Mouse (Mus musculus) limb, embryonic 14.5 days (tissue): ENCODE data around the gene Shld1. TPM values are rescaled to one million over a fixed set of nuclear protein-coding genes. Genes with fewer than 3 reads are reported as not detected.

Experiments used
- ATAC-seq: fragments of 200-750 bp; cut with Nextera tagmentation; 2 replicates; pipeline ENCODE4 v1.8.0; 2017; ENCODE audit warnings: low read depth, moderate number of reproducible peaks, moderate TSS enrichment; ENCODE audit not compliant: low FRiP score
- DNase-seq: peaks from one replicate; pipeline ENCODE4 v3.0.0-alpha.2; 2015; ENCODE audit warnings: low spot score
- H3K27ac ChIP-seq: fragments of 300-500 bp; sonication (generic); replicated peaks from 2 replicates; pipeline ENCODE4 v1.5.1; 2014; ENCODE audit warnings: low read depth, mild to moderate bottlenecking, low read length, moderate library complexity, mixed read lengths
- H3K27me3 ChIP-seq: fragments of 300-500 bp; sonication (generic); 2 replicates; pipeline ENCODE4 v1.6.1; 2014; ENCODE audit warnings: low read length, mixed read lengths; ENCODE audit not compliant: control insufficient read depth, insufficient read depth
- H3K36me3 ChIP-seq: fragments of 300-500 bp; sonication (generic); 2 replicates; pipeline ENCODE4 v1.6.1; 2014; ENCODE audit warnings: mild to moderate bottlenecking, low read length, moderate library complexity, mixed read lengths; ENCODE audit not compliant: control insufficient read depth, insufficient read depth
- H3K4me1 ChIP-seq: fragments of 300-500 bp; sonication (generic); 2 replicates; pipeline ENCODE4 v1.6.1; 2014; ENCODE audit warnings: antibody characterized with exemption, low read length, mixed read lengths; ENCODE audit not compliant: control insufficient read depth, insufficient read depth
- H3K4me2 ChIP-seq: fragments of 300-500 bp; sonication (generic); replicated peaks from 2 replicates; pipeline ENCODE4 v1.6.1; 2014; ENCODE audit warnings: low read depth, mild to moderate bottlenecking, low read length, moderate library complexity; ENCODE audit not compliant: severe bottlenecking
- H3K4me3 ChIP-seq: fragments of 300-500 bp; sonication (generic); replicated peaks from 2 replicates; pipeline ENCODE4 v1.5.1; 2014; ENCODE audit warnings: low read length
- H3K9ac ChIP-seq: fragments of 300-500 bp; sonication (generic); 2 replicates; pipeline ENCODE4 v1.6.1; 2014; ENCODE audit warnings: mild to moderate bottlenecking, low read depth, low read length, moderate library complexity; ENCODE audit not compliant: severe bottlenecking
- H3K9me3 ChIP-seq: fragments of 300-500 bp; sonication (generic); 2 replicates; pipeline ENCODE4 v1.6.1; 2016; ENCODE audit warnings: low read length; ENCODE audit not compliant: control insufficient read depth
- POLR2A ChIP-seq: fragments of 200-500 bp; IDR thresholded peaks from 2 replicates; pipeline ENCODE4 v1.8.0; 2012; ENCODE audit warnings: inconsistent platforms, mild to moderate bottlenecking, moderate library complexity, borderline replicate concordance; ENCODE audit not compliant: insufficient read depth, insufficient read length; ENCODE audit errors: extremely low read depth
- WGBS: fragments of 180-500 bp; shearing (Covaris S2); extraction: QIAGEN DNeasy Blood & Tissue Kit; methylation state at CpG from one replicate; pipeline ENCODE4 v1.1.7; 2014; 5-methylcytosine and 5-hydroxymethylcytosine counted together
- polyA plus RNA-seq, 2 experiments: library from polyadenylated mRNA; depleted of rRNA in 1 of 2; stranded (reverse) in 1 of 2; unstranded in 1 of 2; fragments of >200 nt; fragmentation: Nextera tagmentation in 1 of 2; extraction: Ambion mirVana in 1 of 2; gene quantifications; 2 replicates each; pipeline versions ENCODE4 v1.2.1 to v1.2.3; 2012 to 2014

Shld1 gene
- polyA plus RNA-seq, 2 experiments = 16.3 to 20.5 TPM

DNA sequence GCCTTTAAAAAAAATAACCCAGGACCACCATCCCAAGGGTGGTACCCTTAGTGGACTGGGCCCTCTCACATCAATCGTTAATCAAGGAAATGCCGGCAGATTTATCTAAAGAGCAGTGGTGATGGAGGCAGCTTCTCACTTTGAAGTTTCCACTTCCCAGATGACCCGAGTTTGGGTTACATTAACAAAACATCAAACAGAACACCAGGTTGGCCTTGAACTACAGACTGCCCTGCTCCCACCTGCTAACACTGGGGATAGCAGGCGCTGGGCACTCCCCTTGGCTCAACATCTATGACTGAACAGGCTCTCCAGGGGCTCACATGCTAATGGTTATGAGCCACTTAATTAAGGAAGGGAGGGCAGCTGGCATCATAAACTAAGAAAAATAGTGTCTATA lies 10.6 kb upstream of the Shld1 start:
- WGBS = 51% methylated on average over 4 of the region's 4 CpGs
- DNase-seq = no peak
- Histone ChIP-seq H3K9me3 (no peaks in the 10 kb centered on the region), H3K9ac (no peak overlapping the region), H3K27ac (no peak overlapping the region), H3K4me3 (no peak overlapping the region), H3K36me3 (no peaks in the 10 kb centered on the region), H3K27me3 (no peaks in the 10 kb centered on the region), H3K4me1 (no peaks in the 10 kb centered on the region), H3K4me2 (no peak overlapping the region)
- no peak for TF ChIP-seq POLR2A
- no peak for ATAC-seq

DNA sequence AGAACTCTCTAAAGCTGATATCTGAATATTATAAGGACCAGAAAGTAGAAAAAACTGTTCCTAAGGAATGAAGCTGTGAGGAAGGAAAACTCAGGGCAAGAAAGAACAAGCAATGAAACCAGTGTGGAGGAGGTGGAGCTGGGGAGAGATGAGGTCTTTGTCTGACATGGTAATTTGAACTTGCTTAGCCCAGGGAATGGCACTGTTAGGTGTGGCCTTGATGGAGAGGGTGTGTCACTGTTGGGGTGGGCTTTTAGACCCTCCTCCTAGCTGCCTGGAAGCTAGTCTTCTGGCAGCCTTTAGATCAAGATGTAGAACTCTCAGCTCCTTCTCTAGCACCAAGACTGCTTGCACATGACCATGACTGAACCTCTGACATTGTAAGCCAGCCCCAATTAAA lies 1.7 kb upstream of the Shld1 start:
- ATAC-seq (no peak), DNase-seq (no peak)
- Histone ChIP-seq H3K9me3 (no peaks in the 10 kb centered on the region), H3K27ac (no peak overlapping the region), H3K27me3 (no peaks in the 10 kb centered on the region), H3K36me3 (no peaks in the 10 kb centered on the region), H3K4me2 (no peak overlapping the region), H3K4me1 (no peaks in the 10 kb centered on the region; the same call in 1 of the 2 replicates), H3K9ac (no peak overlapping the region), H3K4me3 (no peak overlapping the region)
- no peak for TF ChIP-seq POLR2A

DNA sequence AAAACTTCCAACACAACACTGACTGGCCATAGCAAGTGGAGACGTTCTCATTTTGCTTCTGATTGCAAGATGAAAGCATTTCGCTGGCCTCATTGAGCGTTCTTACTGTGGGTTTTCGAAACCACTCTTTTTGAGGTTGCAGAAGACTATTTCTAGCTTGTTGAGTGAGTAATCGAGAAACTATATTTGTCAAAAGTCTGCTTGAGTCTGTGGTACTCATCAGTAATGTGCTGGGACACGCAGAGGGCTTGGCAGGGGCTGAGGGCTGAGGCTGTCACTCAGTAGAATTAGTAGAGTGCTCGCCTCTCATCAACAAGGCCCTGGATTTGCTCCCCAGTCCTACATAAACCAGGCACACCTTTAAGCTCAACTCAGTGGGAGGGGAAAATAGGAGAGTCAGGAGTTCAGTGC lies 1.9 kb downstream of the Shld1 start:
- H3K27ac ChIP-seq = no peak overlapping the region
- no peak for DNase-seq
- no peak for TF ChIP-seq POLR2A

DNA sequence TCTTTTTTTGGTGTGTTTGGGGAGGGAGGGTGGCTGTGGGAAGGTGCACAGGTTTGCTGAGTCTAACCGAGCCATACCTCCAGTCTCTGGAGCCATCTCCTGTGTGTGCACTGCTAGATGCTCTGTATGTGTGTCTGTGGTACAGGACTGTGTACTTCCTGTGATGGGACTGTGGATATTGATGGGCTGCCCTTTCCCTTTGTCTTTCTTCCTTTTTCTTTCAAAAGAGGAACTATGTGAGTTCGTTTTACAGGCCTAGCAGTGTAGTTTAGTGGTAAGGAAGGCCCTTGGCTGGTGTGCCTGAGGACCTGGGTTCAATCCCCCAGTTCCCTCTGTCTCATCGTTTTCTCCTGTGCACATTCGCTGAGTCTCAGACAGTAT lies 2.4 kb downstream of the Shld1 start:
- peaks cover 6% of the 10 kb centered on the region for H3K36me3 ChIP-seq
- no peak overlapping the region for H3K27ac ChIP-seq
- H3K9ac ChIP-seq = no peak overlapping the region
- 58% methylated on average over 4 of the region's 4 CpGs for WGBS
- ATAC-seq (no peak), DNase-seq (no peak)
- H3K4me2 ChIP-seq = no peak overlapping the region
- H3K4me1 ChIP-seq = no peaks in the 10 kb centered on the region; the same call in 1 of the 2 replicates
- H3K4me3 ChIP-seq = no peak overlapping the region
- TF ChIP-seq POLR2A = no peak
- H3K27me3 ChIP-seq = no peaks in the 10 kb centered on the region
- H3K9me3 ChIP-seq = no peaks in the 10 kb centered on the region

More for the DNA sequence above, 1.9 kb downstream of the Shld1 start:
- Histone ChIP-seq H3K36me3 (peaks cover 2% of the 10 kb centered on the region; the same call in 1 of the 2 replicates), H3K4me1 (no peaks in the 10 kb centered on the region; the same call in 1 of the 2 replicates), H3K4me2 (no peak overlapping the region), H3K4me3 (no peak overlapping the region), H3K9me3 (no peaks in the 10 kb centered on the region), H3K9ac (no peak overlapping the region), H3K27me3 (no peaks in the 10 kb centered on the region)
- no peak for ATAC-seq
- 80% methylated on average over 7 of the region's 7 CpGs for WGBS

DNA sequence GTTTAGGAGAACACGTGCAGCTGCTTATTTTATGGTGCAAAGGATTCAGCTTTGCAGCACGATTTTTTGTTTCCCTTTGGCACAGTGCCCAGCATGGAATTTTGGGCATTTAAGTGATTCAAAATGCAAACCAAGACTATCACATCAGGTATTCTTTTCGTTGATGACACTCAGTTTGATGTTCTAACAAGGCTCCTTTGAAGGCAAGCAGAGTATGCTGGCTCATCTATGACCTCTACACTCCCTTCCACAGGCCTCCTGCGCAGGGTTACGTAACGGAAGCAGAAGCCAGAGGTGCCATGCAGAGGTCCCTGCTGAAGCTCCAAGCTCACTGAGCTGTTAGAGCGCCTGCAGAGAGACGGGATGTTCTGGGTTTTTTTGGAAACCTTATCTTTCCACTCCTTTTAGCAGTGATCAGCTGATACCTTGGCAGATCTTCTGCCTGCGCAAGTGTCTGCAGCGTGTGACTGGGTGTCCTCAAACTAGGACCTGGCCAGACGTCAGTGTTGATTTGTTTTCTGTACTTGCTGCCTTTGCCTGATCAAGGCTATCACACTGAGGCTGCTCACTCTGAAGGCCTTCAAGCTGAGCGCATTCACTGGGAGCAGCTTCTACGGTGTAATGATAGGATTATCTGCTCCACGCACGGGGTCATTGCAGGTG lies 3.0 kb downstream of the Shld1 start:
- Histone ChIP-seq H3K4me1 (no peaks in the 10 kb centered on the region; the same call in 1 of the 2 replicates), H3K4me3 (no peak overlapping the region), H3K27ac (no peak overlapping the region), H3K36me3 (peaks cover 6% of the 10 kb centered on the region), H3K4me2 (no peak overlapping the region), H3K27me3 (no peaks in the 10 kb centered on the region), H3K9ac (no peak overlapping the region), H3K9me3 (no peaks in the 10 kb centered on the region)
- ATAC-seq (no peak), DNase-seq (no peak)
- no peak for TF ChIP-seq POLR2A
- 68% methylated on average over 15 of the region's 15 CpGs for WGBS

DNA sequence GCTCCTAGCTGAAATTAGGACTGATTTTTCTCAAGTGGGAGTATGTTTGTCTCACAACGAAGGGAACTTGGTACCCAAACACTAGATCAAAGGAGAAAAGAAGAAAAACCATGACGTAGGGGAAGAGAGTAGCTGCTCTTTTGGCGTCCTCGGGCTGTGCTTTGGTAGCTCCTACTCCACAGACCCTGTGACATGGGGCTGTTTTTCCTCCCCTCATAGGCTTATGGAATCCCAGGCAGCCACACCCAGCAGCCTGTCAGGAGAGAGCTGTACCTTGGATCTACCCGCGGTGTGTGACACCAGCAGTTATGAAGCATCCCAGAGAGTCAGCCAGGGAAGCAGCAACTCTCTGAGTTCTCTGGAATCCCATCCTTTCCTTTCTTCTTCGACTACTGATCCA lies 5.0 kb downstream of the Shld1 start:
- Histone ChIP-seq H3K36me3 (peaks cover 6% of the 10 kb centered on the region), H3K9me3 (no peaks in the 10 kb centered on the region), H3K4me2 (no peak overlapping the region), H3K4me1 (no peaks in the 10 kb centered on the region; the same call in 1 of the 2 replicates), H3K27ac (no peak overlapping the region), H3K4me3 (no peak overlapping the region), H3K27me3 (no peaks in the 10 kb centered on the region), H3K9ac (no peak overlapping the region)
- DNase-seq (no peak), ATAC-seq (no peak)
- WGBS = 65% methylated on average over 7 of the region's 7 CpGs
- no peak for TF ChIP-seq POLR2A
